Mouse (Mus musculus): Measurements from ENCODE around the gene Chd2.

Gene Chd2

GRCm38 (mm10) chr7:73534937-73535860 lies 6.4 kb downstream of the Chd2 start:
- ChIA-PET CTCF (interaction anchor here in 2 of 4 experiments (0.6 to 1.6 kb wide), 6 partner anchors 10 to 1136 kb away, joined by 3 to 12 read pairs (median 4); no protein-coding TSS in a partner anchor), POLR2A (interaction anchor here (0.6 to 22.0 kb wide), 97 partner anchors 8 to 1228 kb away, joined by 3 to 539 read pairs (median 5); partner anchors contain the start of genes Mctp2 (in 1 of the 4) and Rgma (in 1 of the 4))

- ChIA-PET POLR2A (interaction anchor here (0.7 to 22.0 kb wide), 43 partner anchors 6 to 365 kb away, joined by 3 to 539 read pairs (median 7); partner anchors contain the start of gene Chd2 (in 3 of the 4)), CTCF (interaction anchor here in 3 of 4 experiments (0.6 to 1.1 kb wide), 3 partner anchors 8 to 26 kb away, joined by 3 to 4 read pairs (median 4); partner anchors contain the start of gene Chd2 (in 1 of the 3))
Observed at GRCm38 (mm10) chr7:73533457-73533856, 8.2 kb downstream of the Chd2 start.

- POLR2A ChIA-PET = interaction anchor here (0.5 to 22.0 kb wide), 42 partner anchors 7 to 365 kb away, joined by 3 to 539 read pairs (median 6); partner anchors contain the start of gene Chd2 (in 3 of the 4)
- CTCF ChIA-PET = interaction anchor here in 1 of 4 experiments (1.1 kb wide), 1 partner anchor 8 kb away, joined by 4 read pairs; the partner anchor contains the start of gene Chd2
Observed at GRCm38 (mm10) chr7:73532916-73533315, 8.7 kb downstream of the Chd2 start.

GRCm38 (mm10) chr7:73532139-73532538 lies 9.5 kb downstream of the Chd2 start:
- ChIA-PET CTCF (interaction anchor here in 1 of 4 experiments (0.6 kb wide), 1 partner anchor 356 kb away, joined by 5 read pairs; no protein-coding TSS in a partner anchor), POLR2A (interaction anchor here (0.6 to 22.0 kb wide), 26 partner anchors 7 to 1028 kb away, joined by 3 to 539 read pairs (median 11); partner anchors contain the start of gene Chd2 (in 3 of the 4))

- CTCF ChIA-PET = no interaction called here
- POLR2A ChIA-PET = interaction anchor here (0.8 to 22.0 kb wide), 21 partner anchors 7 to 111 kb away, joined by 3 to 539 read pairs (median 47); partner anchors contain the start of gene Chd2 (in 3 of the 4)
Observed at GRCm38 (mm10) chr7:73531506-73532093, 10.0 kb downstream of the Chd2 start.

- CTCF ChIA-PET = no interaction called here
- POLR2A ChIA-PET = interaction anchor here in 3 of 4 experiments (0.6 to 22.0 kb wide), 16 partner anchors 7 to 114 kb away, joined by 3 to 539 read pairs (median 59); partner anchors contain the start of gene Chd2 (in 3 of the 3)
Observed at GRCm38 (mm10) chr7:73530846-73531245, 10.8 kb downstream of the Chd2 start.

- ChIA-PET CTCF (no interaction called here), POLR2A (interaction anchor here (0.6 to 22.0 kb wide), 22 partner anchors 6 to 114 kb away, joined by 3 to 539 read pairs (median 9); partner anchors contain the start of gene Chd2 (in 3 of the 4))
Observed at GRCm38 (mm10) chr7:73530164-73530563, 11.5 kb downstream of the Chd2 start.

GRCm38 (mm10) chr7:73529261-73529660 lies 12.4 kb downstream of the Chd2 start:
- ChIA-PET POLR2A (interaction anchor here (0.6 to 22.0 kb wide), 28 partner anchors 5 to 124 kb away, joined by 3 to 539 read pairs (median 4); partner anchors contain the start of gene Chd2 (in 3 of the 4)), CTCF (interaction anchor here in 2 of 4 experiments (0.6 kb wide), 2 partner anchors 95 to 374 kb away, joined by 3 read pairs; no protein-coding TSS in a partner anchor)

- ChIA-PET POLR2A (interaction anchor here (0.6 to 22.0 kb wide), 25 partner anchors 4 to 1051 kb away, joined by 3 to 539 read pairs (median 8); partner anchors contain the start of gene Chd2 (in 3 of the 4)), CTCF (interaction anchor here in 1 of 4 experiments (0.6 kb wide), 1 partner anchor 373 kb away, joined by 3 read pairs; no protein-coding TSS in a partner anchor)
Observed at GRCm38 (mm10) chr7:73528377-73528894, 13.2 kb downstream of the Chd2 start.

GRCm38 (mm10) chr7:73527225-73527624 lies 14.4 kb downstream of the Chd2 start:
- ChIA-PET POLR2A (interaction anchor here in 3 of 4 experiments (0.7 to 22.0 kb wide), 15 partner anchors 5 to 93 kb away, joined by 3 to 539 read pairs (median 5); partner anchors contain the start of gene Chd2 (in 3 of the 3)), CTCF (no interaction called here)

- ChIA-PET POLR2A (interaction anchor here (0.6 to 22.0 kb wide), 43 partner anchors 8 to 1549 kb away, joined by 3 to 539 read pairs (median 7); partner anchors contain the start of gene Chd2 (in 4 of the 4)), CTCF (interaction anchor here (0.6 to 3.6 kb wide), 27 partner anchors 9 to 124 kb away, joined by 3 to 15 read pairs (median 3); partner anchors contain the start of gene Chd2 (in 2 of the 4))
Observed at GRCm38 (mm10) chr7:73524454-73524952, 17.1 kb downstream of the Chd2 start.

- POLR2A ChIA-PET = interaction anchor here (0.6 to 22.0 kb wide), 42 partner anchors 9 to 886 kb away, joined by 3 to 539 read pairs (median 6); partner anchors contain the start of gene Chd2 (in 4 of the 4)
- CTCF ChIA-PET = interaction anchor here in 2 of 4 experiments (0.6 to 3.6 kb wide), 13 partner anchors 11 to 124 kb away, joined by 3 to 15 read pairs (median 4); partner anchors contain the start of gene Chd2 (in 2 of the 2)
Observed at GRCm38 (mm10) chr7:73523608-73524259, 17.9 kb downstream of the Chd2 start.

- POLR2A ChIA-PET = interaction anchor here in 3 of 4 experiments (0.6 to 22.0 kb wide), 28 partner anchors 9 to 887 kb away, joined by 3 to 539 read pairs (median 11); partner anchors contain the start of gene Chd2 (in 2 of the 3)
- CTCF ChIA-PET = interaction anchor here in 2 of 4 experiments (0.8 to 3.6 kb wide), 4 partner anchors 12 to 108 kb away, joined by 3 to 15 read pairs (median 9); no protein-coding TSS in a partner anchor
Observed at GRCm38 (mm10) chr7:73523183-73523582, 18.4 kb downstream of the Chd2 start.

- POLR2A ChIA-PET = interaction anchor here (0.6 to 22.0 kb wide), 32 partner anchors 9 to 127 kb away, joined by 3 to 539 read pairs (median 5); partner anchors contain the start of gene Chd2 (in 3 of the 4)
- CTCF ChIA-PET = interaction anchor here in 3 of 4 experiments (0.9 to 3.6 kb wide), 8 partner anchors 13 to 135 kb away, joined by 3 to 12 read pairs (median 4); no protein-coding TSS in a partner anchor
Observed at GRCm38 (mm10) chr7:73521277-73522193, 20.1 kb downstream of the Chd2 start.

- ChIA-PET CTCF (no interaction called here), POLR2A (interaction anchor here in 3 of 4 experiments (0.8 to 9.8 kb wide), 17 partner anchors 12 to 110 kb away, joined by 3 to 227 read pairs (median 6); partner anchors contain the start of gene Chd2 (in 2 of the 3))
Observed at GRCm38 (mm10) chr7:73520231-73520630, 21.4 kb downstream of the Chd2 start.

All from embryonic stem cell, embryonic (primary cell).